Mouse (Mus musculus): ENCODE results near the gene Nt5c1a. TPM values are rescaled to one million over a fixed set of nuclear protein-coding genes. Genes with fewer than 3 reads are reported as not detected.

Nt5c1a gene
- polyA plus RNA-seq, 1 experiment from 2014 or later, result not detected

DNA sequence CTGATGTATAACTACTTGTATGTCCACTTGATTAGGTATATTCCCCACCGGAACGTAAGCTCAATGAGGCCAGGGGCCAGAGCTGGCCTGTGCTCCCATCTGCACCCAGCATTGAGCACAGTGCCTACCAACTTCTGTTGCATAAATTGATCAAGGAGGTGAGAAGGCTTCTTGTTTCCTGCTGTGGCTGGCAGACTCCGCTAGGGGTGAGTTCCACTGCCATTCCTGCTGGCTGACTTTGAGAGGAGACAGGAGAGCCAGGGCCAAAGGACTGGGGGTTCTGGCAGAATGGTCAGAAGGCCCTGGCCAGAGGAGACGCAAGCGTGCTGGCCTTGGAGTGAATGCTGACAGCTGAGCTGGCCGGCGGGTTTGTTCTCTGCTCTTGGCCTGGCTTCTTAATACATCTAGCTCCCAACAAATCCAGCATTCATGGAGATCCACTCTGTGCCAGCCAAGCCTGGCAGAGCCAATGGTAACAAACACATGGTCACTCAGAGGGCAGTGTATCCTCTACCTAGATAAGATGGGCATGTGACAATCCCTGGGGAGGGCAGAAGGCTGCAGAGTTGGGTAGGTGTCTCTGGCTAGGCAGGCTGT, 47.8 kb downstream of the Nt5c1a start:
- no peak overlapping the region for H3K4me3 ChIP-seq (replicated peaks)
- H3K27me3 ChIP-seq, result 0 out of 2 replicates have a peak, but pooled peaks cover under 1% of the 10 kb centered on the region
- H3K4me2 ChIP-seq, result no peak overlapping the region
- no peak overlapping the region for H3K9ac ChIP-seq
- no peaks in the 10 kb centered on the region for H3K4me1 ChIP-seq (replicated peaks)
- 63% methylated on average over 7 of the region's 7 CpGs for WGBS (ENCODE audit: insufficient replicate concordance)
- no peaks in the 10 kb centered on the region for H3K36me3 ChIP-seq (replicated peaks)
- H3K9me3 ChIP-seq (replicated peaks), result no peaks in the 10 kb centered on the region
- ATAC-seq (ENCODE audit: insufficient read depth), result no peak
- H3K27ac ChIP-seq (replicated peaks), result no peak overlapping the region

DNA sequence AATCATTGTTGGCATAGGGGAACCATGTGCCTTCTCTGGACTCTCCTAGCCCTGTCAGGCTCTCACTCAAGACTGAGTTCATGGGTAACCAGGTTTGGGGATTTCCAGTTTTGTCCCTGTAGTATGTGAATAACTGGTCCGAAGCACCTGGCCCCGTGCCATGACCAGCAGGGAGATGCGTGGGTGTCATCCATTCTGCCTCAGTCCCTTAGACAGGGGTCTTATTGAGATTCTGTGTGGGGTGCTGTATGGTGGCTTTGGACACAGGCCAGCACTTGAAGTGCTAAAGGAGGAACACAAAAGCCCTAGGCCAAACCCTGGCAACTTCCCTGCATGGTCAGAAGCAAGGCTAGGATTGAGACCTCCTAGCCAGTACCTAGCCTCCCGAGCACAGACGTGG, 50.9 kb downstream of the Nt5c1a start:
- WGBS (ENCODE audit: insufficient replicate concordance), result 69% methylated on average over 5 of the region's 5 CpGs
- H3K27me3 ChIP-seq, result 0 out of 2 replicates have a peak, but pooled peaks cover 3% of the 10 kb centered on the region
- no peaks in the 10 kb centered on the region for H3K36me3 ChIP-seq (replicated peaks)
- no peak overlapping the region for H3K4me2 ChIP-seq
- no peak overlapping the region for H3K27ac ChIP-seq (replicated peaks)
- no peaks in the 10 kb centered on the region for H3K9me3 ChIP-seq (replicated peaks)
- no peak overlapping the region for H3K9ac ChIP-seq
- no peak for ATAC-seq (ENCODE audit: insufficient read depth)
- no peak overlapping the region for H3K4me3 ChIP-seq (replicated peaks)
- H3K4me1 ChIP-seq (replicated peaks), result no peaks in the 10 kb centered on the region

DNA sequence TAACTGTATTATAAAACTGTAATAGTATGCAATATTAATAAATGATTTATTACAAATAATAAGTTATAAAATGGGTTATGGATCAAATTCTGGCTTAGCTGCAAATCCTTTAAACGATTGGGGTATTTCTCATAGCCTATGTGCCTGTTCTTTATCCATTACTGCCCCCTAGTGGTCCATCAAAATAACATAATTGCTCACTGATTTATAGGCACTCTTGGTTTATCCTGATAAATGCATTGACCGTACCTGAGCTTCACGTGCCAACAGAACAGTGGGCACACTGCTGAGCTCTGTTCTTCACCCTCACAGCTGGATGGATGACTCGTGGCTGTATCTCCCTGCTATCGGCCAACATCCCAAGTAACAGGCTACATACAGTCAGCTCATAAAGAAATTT, 53.3 kb downstream of the Nt5c1a start:
- Histone ChIP-seq H3K4me2 (no peak overlapping the region), H3K4me1 (replicated peaks) (no peaks in the 10 kb centered on the region), H3K9me3 (replicated peaks) (no peaks in the 10 kb centered on the region), H3K27ac (replicated peaks) (no peak overlapping the region), H3K36me3 (replicated peaks) (no peaks in the 10 kb centered on the region), H3K9ac (no peak overlapping the region), H3K27me3 (0 out of 2 replicates have a peak, but pooled peaks cover 3% of the 10 kb centered on the region), H3K4me3 (replicated peaks) (no peak overlapping the region)
- ATAC-seq (ENCODE audit: insufficient read depth), result no peak
- WGBS (ENCODE audit: insufficient replicate concordance), result 17% methylated on average over 5 of the region's 5 CpGs

DNA sequence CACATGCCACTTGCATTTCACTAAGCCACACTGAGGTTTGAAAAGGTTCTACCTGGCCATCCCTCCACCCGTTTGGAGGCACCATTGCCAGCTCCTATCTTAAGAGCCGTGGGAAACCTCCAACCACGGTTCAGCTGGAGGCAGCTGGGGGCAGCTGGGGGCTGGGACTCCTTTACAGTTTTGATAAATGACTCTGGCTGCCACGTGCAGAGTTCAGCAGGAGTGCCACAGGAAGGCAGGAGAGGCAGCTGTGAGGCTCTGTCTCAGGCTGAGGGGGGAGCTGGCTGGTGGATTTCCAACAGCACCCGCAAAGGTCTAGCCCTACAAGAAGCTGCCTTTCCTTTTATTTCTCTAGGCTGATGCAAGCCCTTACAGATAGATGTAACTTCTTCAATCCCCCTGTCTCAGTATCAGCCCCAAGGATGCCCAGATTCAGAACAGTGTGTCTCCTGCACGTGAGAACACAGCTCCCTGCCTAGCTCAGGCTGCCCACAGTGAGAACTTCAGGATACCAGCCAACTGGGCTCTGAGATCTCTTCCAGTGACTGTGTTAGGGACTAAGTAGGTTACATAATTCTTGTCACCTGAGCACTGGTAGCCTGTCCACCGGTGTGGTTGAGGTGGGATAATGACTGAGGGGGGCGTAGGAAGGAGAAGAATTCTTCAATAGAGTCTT, 58.9 kb downstream of the Nt5c1a start:
- no peak overlapping the region for H3K4me2 ChIP-seq
- H3K4me1 ChIP-seq (replicated peaks), result no peaks in the 10 kb centered on the region
- no peak overlapping the region for H3K27ac ChIP-seq (replicated peaks)
- WGBS (ENCODE audit: insufficient replicate concordance), result 23% methylated on average over 8 of the region's 8 CpGs
- H3K27me3 ChIP-seq, result 0 out of 2 replicates have a peak, but pooled peaks cover 3% of the 10 kb centered on the region
- H3K4me3 ChIP-seq (replicated peaks), result no peak overlapping the region
- no peak for ATAC-seq (ENCODE audit: insufficient read depth)
- H3K9me3 ChIP-seq (replicated peaks), result no peaks in the 10 kb centered on the region
- no peak overlapping the region for H3K9ac ChIP-seq
- no peaks in the 10 kb centered on the region for H3K36me3 ChIP-seq (replicated peaks)

DNA sequence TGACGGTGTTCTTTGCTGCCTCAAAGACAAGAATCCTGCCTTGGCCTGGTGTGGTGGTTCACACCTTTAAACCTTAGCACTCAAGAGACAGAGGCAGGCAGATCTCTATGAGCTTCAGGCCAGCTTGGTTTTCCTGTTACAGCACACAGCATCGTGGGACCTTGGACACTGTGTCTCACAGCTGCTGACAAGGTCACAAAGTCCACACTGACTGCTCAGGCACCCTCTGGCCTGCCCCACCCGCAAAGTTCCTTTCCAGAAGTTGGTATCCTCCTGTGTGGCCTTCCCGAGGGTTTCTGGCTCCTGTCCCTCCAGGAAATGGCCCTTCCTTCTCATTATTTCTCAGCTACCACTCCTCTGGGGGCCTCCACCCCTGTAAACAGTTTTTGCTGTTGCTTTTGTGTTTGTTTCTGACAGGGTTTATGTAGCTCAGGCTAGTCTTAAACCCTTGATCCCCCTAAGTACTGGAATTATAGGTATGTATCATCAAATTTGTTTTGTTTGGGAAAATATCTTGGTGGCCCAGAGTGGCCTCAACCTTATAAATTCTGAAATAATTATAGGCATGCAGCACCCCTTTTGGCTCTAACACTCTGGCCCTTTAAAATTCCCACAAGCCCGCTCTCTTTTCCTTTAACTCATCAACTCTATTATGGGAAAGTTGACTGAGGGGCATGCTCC, 60.6 kb downstream of the Nt5c1a start, which contains the start of gene Pabpc4:
Gene Pabpc4, plus strand, starts transcription at position 631 of the 681 bp plus-strand sequence.
- 49% methylated on average over 5 of the region's 5 CpGs for WGBS (ENCODE audit: insufficient replicate concordance)
- Histone ChIP-seq H3K9me3 (replicated peaks) (no peaks in the 10 kb centered on the region), H3K36me3 (replicated peaks) (no peaks in the 10 kb centered on the region), H3K4me3 (replicated peaks) (no peak within 1 kb of the TSS), H3K4me2 (no peak within 1 kb of the TSS), H3K27me3 (no peaks in the 10 kb centered on the region), H3K9ac (no peak within 1 kb of the TSS), H3K27ac (replicated peaks) (no peak within 1 kb of the TSS), H3K4me1 (replicated peaks) (no peaks in the 10 kb centered on the region)
- no peak for ATAC-seq (ENCODE audit: insufficient read depth)

Other genes with a start within 250 kb of the Nt5c1a start
- 0.05 and 0.06 TPM in 2 replicates for gene Mfsd2a, start 240.3 kb upstream of the Nt5c1a start, polyA plus RNA-seq (2015; fragmentation: Nextera tagmentation; extraction: Ambion mirVana)
- 0.89 and 1.2 TPM in 2 replicates for gene Mycl, start 205.9 kb upstream of the Nt5c1a start, polyA plus RNA-seq (2015; fragmentation: Nextera tagmentation; extraction: Ambion mirVana)
- gene Trit1, start 184.9 kb upstream of the Nt5c1a start, polyA plus RNA-seq (2015; fragmentation: Nextera tagmentation; extraction: Ambion mirVana), result 5.7 and 6.3 TPM in 2 replicates
- gene Bmp8b, start 96.3 kb upstream of the Nt5c1a start, polyA plus RNA-seq (2015; fragmentation: Nextera tagmentation; extraction: Ambion mirVana), result 0.15 and 0.25 TPM in 2 replicates
- gene Oxct2b, start 85.2 kb upstream of the Nt5c1a start, polyA plus RNA-seq (2015; fragmentation: Nextera tagmentation; extraction: Ambion mirVana), result not detected in 2 replicates
- 36.8 TPM in 2 replicates for gene Ppie, start 61.6 kb upstream of the Nt5c1a start, polyA plus RNA-seq (2015; fragmentation: Nextera tagmentation; extraction: Ambion mirVana)
- gene Hpcal4, start 18.3 kb upstream of the Nt5c1a start, polyA plus RNA-seq (2015; fragmentation: Nextera tagmentation; extraction: Ambion mirVana), result 0.03 TPM in 1 of 2 replicates, not detected in the other
- gene Heyl, start 32.1 kb downstream of the Nt5c1a start, polyA plus RNA-seq (2015; fragmentation: Nextera tagmentation; extraction: Ambion mirVana), result 1.2 TPM in 2 replicates
- 79.4 and 99.7 TPM in 2 replicates for gene Pabpc4, start 60.8 kb downstream of the Nt5c1a start, polyA plus RNA-seq (2015; fragmentation: Nextera tagmentation; extraction: Ambion mirVana)
- gene Oxct2a, start 122.1 kb downstream of the Nt5c1a start, polyA plus RNA-seq (2015; fragmentation: Nextera tagmentation; extraction: Ambion mirVana), result not detected in 2 replicates
- gene Bmp8a, start 141.7 kb downstream of the Nt5c1a start, polyA plus RNA-seq (2015; fragmentation: Nextera tagmentation; extraction: Ambion mirVana), result 0.13 and 0.24 TPM in 2 replicates